Mouse (Mus musculus) myocyte (in vitro differentiated cells): ENCODE measurements around the gene Tbx6. TPM values are rescaled to one million over a fixed set of nuclear protein-coding genes. Genes with fewer than 3 reads are reported as not detected.
A peak's percentile ranks its signal among the peaks of the same experiment; 100 is the strongest.

Experiments
- H3K27me3 ChIP-seq: one replicate; pipeline ENCODE4 v1.6.1; 2011; ENCODE audit not compliant: control insufficient read depth, insufficient read depth, insufficient read length
- H3K36me3 ChIP-seq: one replicate; pipeline ENCODE4 v1.6.1; 2011; ENCODE audit not compliant: control insufficient read depth, insufficient read depth
- H3K4me2 ChIP-seq: one replicate; pipeline ENCODE4 v1.6.1; 2011; ENCODE audit warnings: low read depth, control low read depth
- H3K4me3 ChIP-seq: one replicate; pipeline ENCODE4 v1.5.1; 2011; ENCODE audit warnings: mild to moderate bottlenecking, control low read depth, moderate library complexity
- H3K79me2 ChIP-seq: one replicate; pipeline ENCODE4 v1.6.1; 2011; ENCODE audit not compliant: control insufficient read depth, insufficient read depth
- H3ac ChIP-seq: one replicate; pipeline ENCODE4 v1.6.1; 2011; ENCODE audit not compliant: control insufficient read depth, insufficient read length
- CEBPB ChIP-seq: IDR thresholded peaks from 2 replicates; pipeline ENCODE4 v1.6.1; 2011; ENCODE audit warnings: mild to moderate bottlenecking, moderate library complexity; ENCODE audit not compliant: poor library complexity, insufficient read depth, severe bottlenecking
- E2F4 ChIP-seq: IDR thresholded peaks from one replicate; pipeline ENCODE4 v1.6.1; 2011; ENCODE audit warnings: mild to moderate bottlenecking, control low read depth, moderate library complexity; ENCODE audit not compliant: insufficient read depth
- MAX ChIP-seq: IDR thresholded peaks from one replicate; pipeline ENCODE4 v1.6.1; 2011; ENCODE audit warnings: low read depth, mild to moderate bottlenecking, control low read depth
- MYOD1 ChIP-seq, 3 experiments: IDR thresholded peaks; one replicate each; pipeline ENCODE4 v1.6.1; 2011; ENCODE audit warnings: control low read depth in 2 of 3, low read depth in 2 of 3, mild to moderate bottlenecking in 2 of 3, moderate library complexity in 1 of 3; ENCODE audit not compliant: insufficient read length in 2 of 3, control insufficient read depth in 1 of 3
- MYOG ChIP-seq, 3 experiments: IDR thresholded peaks; one replicate each; pipeline ENCODE4 v1.6.1; 2011; ENCODE audit warnings: control low read depth in 2 of 3, low read depth in 2 of 3, mild to moderate bottlenecking in 2 of 3; ENCODE audit not compliant: insufficient read length in 2 of 3, control insufficient read depth in 1 of 3, insufficient read depth in 1 of 3
- POLR2A ChIP-seq: IDR thresholded peaks from one replicate; pipeline ENCODE4 v1.6.1; 2011; ENCODE audit warnings: low read depth, mild to moderate bottlenecking, control low read depth, moderate library complexity; ENCODE audit not compliant: insufficient read length
- POLR2AphosphoS2 ChIP-seq: IDR thresholded peaks from one replicate; pipeline ENCODE4 v1.6.1; 2011; ENCODE audit warnings: low read depth, control low read depth; ENCODE audit not compliant: insufficient read length
- REST ChIP-seq: IDR thresholded peaks from one replicate; pipeline ENCODE4 v1.6.1; 2011; ENCODE audit warnings: mild to moderate bottlenecking, control low read depth, moderate library complexity; ENCODE audit not compliant: insufficient read depth, insufficient read length
- SRF ChIP-seq: IDR thresholded peaks from one replicate; pipeline ENCODE4 v1.6.1; 2011; ENCODE audit warnings: low read depth; ENCODE audit not compliant: control insufficient read depth, insufficient read length
- TCF12 ChIP-seq: IDR thresholded peaks from one replicate; pipeline ENCODE4 v1.6.1; 2011; ENCODE audit warnings: mild to moderate bottlenecking, control low read depth; ENCODE audit not compliant: poor library complexity, insufficient read depth, severe bottlenecking
- TCF3 ChIP-seq: IDR thresholded peaks from one replicate; pipeline ENCODE4 v1.6.1; 2011; ENCODE audit warnings: low read depth, control low read depth; ENCODE audit not compliant: insufficient read length
- USF1 ChIP-seq: IDR thresholded peaks from one replicate; pipeline ENCODE4 v1.6.1; 2011; ENCODE audit warnings: low read depth, mild to moderate bottlenecking, control low read depth, moderate library complexity
- polyA plus RNA-seq: library from polyadenylated mRNA; unstranded; fragments of >200 nt; fragmentation: generic; extraction: Trizol; gene quantifications from one replicate; pipeline ENCODE4 v1.2.1, GENCODE M21; 2012; ENCODE audit warnings: missing spikeins

Tbx6 gene
- polyA plus RNA-seq, 1 experiment, result 0.23 TPM

DNA sequence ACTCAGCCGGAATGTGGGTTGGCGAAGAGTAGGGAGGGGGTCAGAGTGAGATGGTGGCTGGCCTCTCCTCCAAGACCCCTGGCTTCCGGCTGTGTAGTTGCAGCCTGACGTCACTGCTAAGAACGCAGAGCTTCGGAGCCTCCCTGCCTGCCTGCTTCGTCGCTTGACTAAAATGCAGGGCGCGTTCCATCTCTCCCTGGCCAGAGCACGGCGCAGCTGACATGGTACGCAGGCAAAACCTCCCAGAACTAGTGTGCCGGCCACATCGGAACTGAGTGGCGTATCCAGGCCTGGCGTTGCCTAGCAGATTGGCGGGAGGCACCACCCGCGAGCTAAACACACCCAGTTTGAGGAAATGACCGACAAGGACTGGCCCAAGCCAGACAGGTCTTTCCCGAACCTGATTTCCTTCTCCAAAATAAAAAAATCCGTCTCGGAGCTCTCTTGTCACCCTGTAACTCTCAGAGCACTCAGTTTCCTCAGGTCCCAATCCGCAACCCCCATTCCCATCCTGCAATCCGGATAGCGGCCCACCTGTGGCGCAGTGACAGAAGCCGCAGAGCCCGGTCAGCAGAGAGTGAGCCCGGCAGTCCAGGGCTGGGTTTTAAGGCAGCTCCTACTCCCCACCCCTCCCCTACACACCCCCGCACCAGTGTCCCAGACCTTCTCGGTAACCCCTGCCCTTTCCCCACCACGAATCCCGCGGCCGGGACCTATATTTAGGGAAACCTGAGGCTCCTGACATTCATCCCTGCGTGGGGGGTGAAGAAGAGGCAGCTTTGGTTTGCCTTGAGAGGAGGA, 18.4 kb downstream of the Tbx6 start:
- TF ChIP-seq MYOG (IDR thresholded peaks at IDR 0.05; ENCODE audit: control insufficient read depth in 1 of 3, insufficient read depth in 1 of 3, insufficient read length in 2 of 3, low read depth in 2 of 3) (peak in 1 of 3 experiments; percentile 55), POLR2A (peak; percentile 75), TCF12 (no peak), MYOD1 (IDR thresholded peaks at IDR 0.05; ENCODE audit: control insufficient read depth in 1 of 3, insufficient read length in 2 of 3, low read depth in 2 of 3) (peak in 1 of 3 experiments; percentile 41), CEBPB (no peak), SRF (no peak), REST (no peak), USF1 (no peak), MAX (no peak), E2F4 (no peak), POLR2AphosphoS2 (peak; percentile 81), TCF3 (no peak)
- H3K4me2 ChIP-seq, result peak overlapping the region; percentile 87
- H3ac ChIP-seq, result peak overlapping the region; percentile 64
- H3K4me3 ChIP-seq, result peak overlapping the region; percentile 89
- peaks cover 23% of the 10 kb centered on the region for H3K36me3 ChIP-seq
- no peaks in the 10 kb centered on the region for H3K27me3 ChIP-seq
- H3K79me2 ChIP-seq, result peaks cover 28% of the 10 kb centered on the region

DNA sequence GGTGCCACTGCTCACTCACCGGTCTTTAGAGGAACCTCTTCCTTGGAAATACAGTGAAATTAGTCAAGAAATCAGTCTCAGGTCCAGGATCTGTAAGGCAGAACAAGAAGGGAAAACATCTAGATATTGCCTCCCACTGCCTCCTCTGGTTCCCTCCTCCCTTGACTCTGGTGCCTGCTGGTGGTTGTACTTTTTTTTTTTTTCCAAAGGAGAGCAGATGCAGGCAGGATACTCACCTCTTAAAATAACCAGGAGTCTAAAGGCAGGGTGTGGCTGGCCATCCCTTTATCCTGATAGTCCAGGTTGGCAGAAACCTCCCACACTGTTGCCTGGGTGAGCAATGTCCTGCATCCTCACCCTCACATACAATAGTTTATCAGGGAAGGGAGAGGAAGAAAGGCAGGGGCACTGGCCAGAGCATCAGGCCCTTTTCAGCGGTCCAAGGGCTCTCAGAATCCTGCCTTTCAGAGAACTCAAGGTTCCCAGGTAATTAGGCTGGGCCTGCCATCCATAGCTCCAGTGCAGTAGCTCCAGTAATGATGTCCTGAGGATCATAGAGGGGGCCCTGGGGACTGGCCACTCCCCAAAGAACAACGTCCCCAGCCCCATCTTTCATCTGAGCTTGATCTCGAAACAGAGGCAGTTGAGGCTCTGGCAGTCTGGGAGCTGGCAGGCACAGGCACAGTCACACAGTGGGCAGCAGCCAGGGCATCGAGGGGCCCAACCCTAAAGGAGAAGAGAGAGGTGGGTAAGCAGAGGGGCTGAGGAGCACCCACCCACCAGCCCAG, 19.2 kb downstream of the Tbx6 start:
- TF ChIP-seq USF1 (no peak), REST (no peak), MYOD1 (IDR thresholded peaks at IDR 0.05; ENCODE audit: control insufficient read depth in 1 of 3, insufficient read length in 2 of 3, low read depth in 2 of 3) (peak in 1 of 3 experiments; percentile 7), POLR2A (no peak), CEBPB (no peak), POLR2AphosphoS2 (no peak)
- Histone ChIP-seq H3K4me2 (peak overlapping the region; percentile 87), H3K36me3 (peaks cover 16% of the 10 kb centered on the region), H3K4me3 (peak overlapping the region; percentile 89), H3K27me3 (no peaks in the 10 kb centered on the region), H3K79me2 (peaks cover 28% of the 10 kb centered on the region), H3ac (peak overlapping the region; percentile 64)

DNA sequence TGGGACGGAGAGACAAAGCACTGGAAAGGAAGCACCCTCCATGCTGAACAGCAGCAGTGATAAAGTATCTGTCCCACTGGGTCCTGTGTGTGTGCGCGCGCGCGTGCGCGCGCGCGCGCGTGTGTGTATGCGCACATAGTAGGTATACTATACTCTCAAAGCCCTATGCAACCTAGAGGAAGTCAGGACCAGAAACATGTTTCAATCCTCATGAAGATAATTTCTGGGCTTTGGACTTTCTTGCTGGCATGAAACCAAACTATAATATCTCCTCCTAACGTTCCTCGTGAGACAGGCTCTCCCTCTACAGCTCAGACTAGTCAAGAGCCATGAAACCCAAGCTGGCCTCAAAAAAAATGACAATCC, 19.8 kb downstream of the Tbx6 start:
- peaks cover 10% of the 10 kb centered on the region for H3K36me3 ChIP-seq
- H3K27me3 ChIP-seq, result no peaks in the 10 kb centered on the region
- no peak overlapping the region for H3ac ChIP-seq
- H3K4me2 ChIP-seq, result peak overlapping the region; percentile 87
- TF ChIP-seq POLR2A (no peak), SRF (no peak), MYOD1 (IDR thresholded peaks at IDR 0.05; ENCODE audit: control insufficient read depth in 1 of 3, insufficient read length in 2 of 3, low read depth in 2 of 3) (no peak), CEBPB (no peak), TCF12 (no peak)
- H3K4me3 ChIP-seq, result no peak overlapping the region
- H3K79me2 ChIP-seq, result peaks cover 28% of the 10 kb centered on the region

DNA sequence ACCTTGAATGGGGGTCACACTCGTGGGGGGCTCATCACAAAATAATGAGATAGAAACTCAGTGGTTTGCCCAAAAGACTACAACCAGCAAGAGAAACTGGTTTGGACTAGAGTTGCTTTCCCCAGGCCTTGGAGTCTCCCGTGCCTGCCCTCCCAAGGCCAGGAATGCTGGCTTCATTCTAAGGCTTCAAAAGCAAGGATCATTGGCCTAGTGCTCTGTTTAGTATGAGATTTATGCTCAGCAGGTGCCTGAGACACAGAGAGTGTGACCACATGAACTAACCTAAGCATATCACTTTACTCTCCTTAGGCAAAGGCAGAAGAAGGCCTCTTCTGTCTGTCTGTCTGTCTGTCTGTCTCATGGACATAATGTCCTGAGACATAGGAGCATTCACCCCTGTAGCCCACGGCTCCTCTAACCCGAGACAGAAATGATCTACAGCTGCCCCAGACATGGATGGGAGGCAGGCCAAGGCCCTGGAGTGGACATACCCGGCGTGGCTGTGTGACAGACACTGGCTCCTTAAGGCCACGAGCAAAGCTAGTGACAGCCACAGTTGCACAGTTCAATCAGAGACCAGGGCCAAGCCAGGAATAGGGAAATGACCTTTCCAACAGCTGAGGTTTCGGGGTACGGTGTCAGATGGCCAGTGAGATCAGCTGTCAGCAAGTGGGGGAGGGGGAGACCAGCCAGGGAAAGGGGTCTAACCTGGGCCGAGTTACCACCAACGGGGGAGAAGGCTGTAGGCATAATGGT, 21.0 kb downstream of the Tbx6 start:
- Histone ChIP-seq H3K27me3 (no peaks in the 10 kb centered on the region), H3K36me3 (no peaks in the 10 kb centered on the region), H3K4me3 (no peak overlapping the region), H3K79me2 (peaks cover 16% of the 10 kb centered on the region), H3K4me2 (peak overlapping the region; percentile 87), H3ac (no peak overlapping the region)
- TF ChIP-seq MYOD1 (IDR thresholded peaks at IDR 0.05; ENCODE audit: control insufficient read depth in 1 of 3, insufficient read length in 2 of 3, low read depth in 2 of 3) (peak; percentile 87 to 98 (median 93)), MAX (no peak), CEBPB (no peak), REST (no peak), USF1 (no peak), MYOG (IDR thresholded peaks at IDR 0.05; ENCODE audit: control insufficient read depth in 1 of 3, insufficient read depth in 1 of 3, insufficient read length in 2 of 3, low read depth in 2 of 3) (peak; percentile 79 to 95 (median 85)), POLR2AphosphoS2 (peak; percentile 17), TCF3 (peak; percentile 67), TCF12 (peak; percentile 84)
